Mouse (Mus musculus) limb, embryonic 11.5 days (tissue): ENCODE results near the gene Hbb-bh1. TPM values are rescaled to one million over a fixed set of nuclear protein-coding genes. Genes with fewer than 3 reads are reported as not detected.

Source experiments
- polyA plus RNA-seq: library from polyadenylated mRNA; unstranded; fragments of >200 nt; fragmentation: Nextera tagmentation; extraction: Ambion mirVana; gene quantifications from 2 replicates; pipeline ENCODE4 v1.2.1, GENCODE M21; 2014

Gene Hbb-bh1
- polyA plus RNA-seq, 1 experiment from 2014 or later = 1,831 TPM

Other genes with a start within 250 kb of the Hbb-bh1 start
- not detected in 2 replicates for gene Olfr619, start 242.6 kb downstream of the Hbb-bh1 start, polyA plus RNA-seq
- gene Olfr620, start 230.6 kb downstream of the Hbb-bh1 start, polyA plus RNA-seq = not detected in 2 replicates
- not detected in 2 replicates for gene Olfr622, start 200.5 kb downstream of the Hbb-bh1 start, polyA plus RNA-seq
- not detected in 2 replicates for gene Olfr623, start 179.5 kb downstream of the Hbb-bh1 start, polyA plus RNA-seq
- 0.08 and 0.10 TPM in 2 replicates for gene Olfr624, start 172.0 kb downstream of the Hbb-bh1 start, polyA plus RNA-seq
- gene Olfr625-ps1, start 160.4 kb downstream of the Hbb-bh1 start, polyA plus RNA-seq = not detected in 2 replicates
- gene Olfr243, start 128.5 kb downstream of the Hbb-bh1 start, polyA plus RNA-seq = not detected in 2 replicates
- gene Olfr628, start 112.8 kb downstream of the Hbb-bh1 start, polyA plus RNA-seq = not detected in 2 replicates
- gene Olfr629, start 98.2 kb downstream of the Hbb-bh1 start, polyA plus RNA-seq = not detected in 2 replicates
- not detected in 2 replicates for gene Olfr630, start 85.8 kb downstream of the Hbb-bh1 start, polyA plus RNA-seq
- not detected in 2 replicates for gene Olfr69, start 71.6 kb downstream of the Hbb-bh1 start, polyA plus RNA-seq
- gene Olfr68, start 63.5 kb downstream of the Hbb-bh1 start, polyA plus RNA-seq = not detected in 2 replicates
- not detected in 2 replicates for gene Olfr67, start 51.3 kb downstream of the Hbb-bh1 start, polyA plus RNA-seq
- 518 and 565 TPM in 2 replicates for gene Hbb-bt, start 29.2 kb downstream of the Hbb-bh1 start, polyA plus RNA-seq
- 156 and 207 TPM in 2 replicates for gene Hbb-bs, start 15.1 kb downstream of the Hbb-bh1 start, polyA plus RNA-seq
- gene Hbb-bh2, start 2.6 kb downstream of the Hbb-bh1 start, polyA plus RNA-seq = not detected in 2 replicates
- 7,439 and 7,962 TPM in 2 replicates for gene Hbb-y, start 10.1 kb upstream of the Hbb-bh1 start, polyA plus RNA-seq
- not detected in 2 replicates for gene Olfr66, start 43.1 kb upstream of the Hbb-bh1 start, polyA plus RNA-seq
- gene Olfr64, start 51.3 kb upstream of the Hbb-bh1 start, polyA plus RNA-seq = not detected in 2 replicates
- gene Olfr65, start 60.3 kb upstream of the Hbb-bh1 start, polyA plus RNA-seq = not detected in 2 replicates
- gene Olfr631, start 85.7 kb upstream of the Hbb-bh1 start, polyA plus RNA-seq = not detected in 2 replicates
- not detected in 2 replicates for gene Olfr632, start 91.2 kb upstream of the Hbb-bh1 start, polyA plus RNA-seq
- not detected in 2 replicates for gene Olfr633, start 101.3 kb upstream of the Hbb-bh1 start, polyA plus RNA-seq
- not detected in 2 replicates for gene Olfr635, start 128.0 kb upstream of the Hbb-bh1 start, polyA plus RNA-seq
- gene Olfr638, start 155.6 kb upstream of the Hbb-bh1 start, polyA plus RNA-seq = not detected in 2 replicates
- not detected in 2 replicates for gene Olfr639, start 174.1 kb upstream of the Hbb-bh1 start, polyA plus RNA-seq
- gene Olfr640, start 182.4 kb upstream of the Hbb-bh1 start, polyA plus RNA-seq = not detected in 2 replicates
- gene Olfr641, start 192.3 kb upstream of the Hbb-bh1 start, polyA plus RNA-seq = not detected in 2 replicates
- gene Olfr642, start 209.5 kb upstream of the Hbb-bh1 start, polyA plus RNA-seq = not detected in 2 replicates
- not detected in 2 replicates for gene 4930516K23Rik, start 218.3 kb upstream of the Hbb-bh1 start, polyA plus RNA-seq
- not detected in 2 replicates for gene Olfr644, start 228.7 kb upstream of the Hbb-bh1 start, polyA plus RNA-seq
- gene Olfr645, start 242.3 kb upstream of the Hbb-bh1 start, polyA plus RNA-seq = not detected in 2 replicates